Mouse (Mus musculus) kidney, adult 8-10 months (tissue): ENCODE measurements around the gene Notch3.
A peak's percentile ranks its signal among the peaks of the same experiment; 100 is the strongest.

Experiments used
- DNase-seq, 2 experiments: peaks; one replicate each; pipeline ENCODE4 v3.0.0; 2022

Gene Notch3

GRCm38 (mm10) chr17:32091364-32092240 lies 75.0 kb downstream of the Notch3 start:
- peak; percentile 73 to 78 for DNase-seq

- no peak for DNase-seq
Observed at GRCm38 (mm10) chr17:32091032-32091363, 75.7 kb downstream of the Notch3 start.

DNA sequence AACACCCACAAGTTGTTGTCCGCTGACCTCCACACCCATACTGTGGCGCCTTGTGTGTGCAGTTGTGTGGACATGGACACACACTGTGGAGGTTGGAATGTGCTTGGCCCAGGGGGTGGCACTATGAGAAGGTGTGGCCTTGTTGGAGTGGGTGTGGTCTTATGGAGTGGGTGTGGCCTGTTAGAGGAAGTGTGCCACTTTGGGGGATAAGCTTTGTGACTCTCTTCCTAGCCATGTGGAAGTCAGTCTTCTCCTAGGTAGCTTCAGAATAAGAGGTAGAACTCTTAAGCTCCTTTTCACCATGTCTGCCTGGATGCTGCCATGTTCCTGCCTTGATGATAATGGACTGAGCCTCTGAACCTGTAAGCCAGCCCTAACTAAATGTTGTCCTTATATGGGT lies 79.6 kb downstream of the Notch3 start:
- DNase-seq: no peak

DNA sequence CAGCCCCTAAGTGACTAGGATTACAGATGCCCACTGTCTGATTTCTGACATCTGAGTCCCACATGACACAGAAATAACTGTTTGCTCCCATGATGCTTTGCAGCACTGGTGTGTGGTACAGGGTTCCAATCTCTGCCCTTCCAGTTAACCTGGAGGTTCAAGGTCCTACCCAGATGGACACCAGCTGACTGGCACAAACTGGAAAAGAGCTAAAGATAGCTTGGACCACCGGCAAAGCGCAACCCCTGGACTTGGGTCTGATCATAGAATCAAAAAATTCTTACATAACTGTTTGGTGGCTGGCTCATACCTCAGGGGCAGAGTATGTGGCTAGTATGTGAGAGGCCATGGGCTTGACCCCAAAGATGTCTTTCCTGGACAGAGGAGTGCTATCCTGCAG lies 83.3 kb downstream of the Notch3 start:
- DNase-seq: peak in 1 of 2 experiments; percentile 43

GRCm38 (mm10) chr17:32075164-32075563 lies 91.5 kb downstream of the Notch3 start:
- DNase-seq: peak in 1 of 2 experiments; percentile 44

DNA sequence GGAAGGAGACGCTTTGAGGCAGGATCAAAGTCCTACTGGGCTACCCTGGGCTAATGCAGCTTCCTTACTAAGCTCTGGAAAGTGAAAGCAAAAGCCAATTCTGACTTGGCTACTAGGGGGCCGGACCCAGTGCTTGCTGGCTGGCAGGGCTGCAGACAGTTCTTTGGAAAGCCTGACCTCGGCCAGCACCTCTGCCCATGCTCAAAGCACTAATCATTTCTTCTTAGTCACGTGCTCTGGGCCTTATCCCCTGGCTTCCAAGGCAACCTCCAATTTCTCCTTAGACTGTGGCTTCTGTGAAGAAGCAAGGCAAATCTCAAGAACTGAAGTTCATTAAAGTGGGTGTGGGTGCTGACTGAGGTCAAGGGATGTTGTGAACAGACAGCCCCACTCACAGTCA lies 92.0 kb downstream of the Notch3 start:
- no peak for DNase-seq

DNA sequence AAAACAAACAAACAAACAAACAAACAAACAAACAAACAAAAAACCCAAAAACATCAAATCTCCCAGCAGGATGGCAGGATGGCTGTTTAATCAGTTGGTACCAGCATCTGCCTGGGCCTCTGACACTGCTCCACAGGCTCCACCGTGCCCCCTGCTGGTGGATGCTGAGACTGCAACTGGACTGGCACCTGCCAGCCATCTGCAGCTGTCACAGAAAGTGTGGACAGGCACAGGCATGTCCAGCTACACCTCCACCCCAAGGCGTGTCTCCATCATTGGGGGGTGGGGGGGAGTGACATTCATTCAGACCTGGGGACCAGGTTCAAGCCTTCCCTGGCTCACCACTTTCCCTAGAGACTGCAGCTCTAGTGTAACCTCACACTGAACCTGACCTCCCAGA lies 93.3 kb downstream of the Notch3 start:
- peak; percentile 71 to 88 for DNase-seq
